Mouse (Mus musculus): ENCODE measurements at regions not wholly inside any gene's neighbourhood (a gene's known extent, or its start where the extent isn't known, plus 50 kb on each side); places are given as distances from the start of the nearest gene placed in this dataset.

DNA sequence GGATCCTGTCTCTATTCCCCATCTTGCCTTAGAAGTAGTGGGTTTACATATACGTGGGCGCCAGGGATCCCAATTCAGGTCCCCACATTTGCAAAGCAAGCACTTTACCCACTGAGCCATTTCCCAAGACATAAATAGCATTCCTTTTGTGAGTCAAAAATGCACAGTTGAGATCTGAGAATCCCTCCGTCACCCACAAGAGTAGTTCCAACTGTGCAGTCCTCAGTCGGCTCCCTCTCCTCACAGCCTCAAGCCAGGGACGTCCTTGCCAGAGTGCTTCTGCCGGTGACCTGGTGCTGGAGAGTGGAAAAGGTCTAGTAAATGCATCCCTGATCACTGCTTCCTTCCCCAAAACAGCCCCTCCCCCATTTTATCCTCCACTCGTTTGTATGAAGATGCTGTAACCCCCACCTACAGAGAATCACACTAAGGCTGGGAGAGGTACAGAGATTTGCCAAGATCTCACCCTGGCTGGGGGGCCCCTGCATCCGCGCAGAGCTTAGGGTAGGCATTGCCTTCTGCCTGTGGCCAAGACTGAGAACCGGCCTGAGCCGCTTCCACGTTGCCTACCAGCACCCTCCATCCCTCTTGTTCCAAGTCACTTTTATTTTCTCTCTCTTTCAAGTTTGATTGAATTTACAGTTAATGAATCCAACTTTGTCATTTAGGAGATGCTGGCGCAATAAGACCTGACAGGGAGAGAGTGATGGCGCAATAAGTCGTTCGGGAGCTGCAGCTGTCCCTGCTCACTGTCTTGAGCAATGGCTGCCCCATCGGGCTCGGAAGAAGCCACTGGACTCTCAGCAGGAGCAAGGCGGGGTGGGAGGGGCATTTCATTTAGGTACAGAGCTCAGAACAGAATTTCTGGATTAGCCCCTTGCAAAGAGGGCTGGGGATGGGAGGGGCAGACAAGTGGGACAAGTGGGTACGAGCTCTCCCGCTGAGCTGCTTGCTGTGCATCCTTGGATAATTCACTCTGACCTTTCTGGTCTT lies 74.5 kb upstream of the Zfp618 start:
- DNase-seq: peak; percentile 38 to 68

- DNase-seq: peak in 1 of 2 experiments; percentile 32
Observed at GRCm38 (mm10) chr4:62912891-62913290, 52.5 kb upstream of the Zfp618 start.
